Mouse (Mus musculus): ENCODE results near the gene Mrgprx1.

Gene Mrgprx1

DNA sequence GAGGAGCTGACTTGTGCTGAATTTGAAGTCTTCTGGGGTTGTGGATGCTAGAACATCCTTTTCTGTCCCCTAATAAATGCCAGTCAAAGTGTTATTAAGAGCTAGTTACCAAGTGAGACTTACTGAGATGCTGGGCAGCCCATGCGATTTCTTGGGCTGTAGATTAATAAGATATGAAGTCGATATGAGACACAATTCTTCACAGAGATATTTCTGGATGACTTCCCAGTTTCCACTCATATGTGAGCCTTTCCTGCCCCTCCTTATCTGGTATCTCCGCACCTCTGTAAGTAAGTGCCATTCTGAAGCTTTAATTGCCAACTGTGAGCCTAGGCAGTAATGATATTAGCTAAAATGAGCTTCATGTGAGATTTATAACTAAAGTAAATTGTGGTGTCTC lies at the start of gene Mrgprx1:
Mrgprx1 (minus strand) TSS at position 101 of the 400 bp plus-strand sequence.
- no peak for DNase-seq (ENCODE audit: low spot score in 2 of 2)

DNA sequence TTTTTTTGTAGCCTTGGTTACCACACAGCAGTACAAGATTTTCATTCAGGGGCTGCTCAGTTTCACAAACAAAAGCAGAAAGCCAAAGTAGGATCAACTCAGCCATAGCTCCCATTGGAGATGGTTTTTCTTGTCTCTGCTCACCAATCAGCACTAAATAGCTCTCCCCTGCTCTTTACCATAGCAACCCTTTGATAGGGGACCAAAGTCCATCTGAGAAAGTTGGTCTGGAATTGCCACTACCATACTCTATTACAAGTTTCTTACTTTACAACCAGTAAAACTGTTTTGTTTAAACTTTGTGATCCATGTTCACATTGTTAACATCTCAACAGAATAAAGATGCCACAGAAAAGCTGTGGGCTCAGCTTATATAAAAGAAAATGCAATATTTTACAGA lies 48.1 kb upstream of the Mrgprx1 start:
- DNase-seq (ENCODE audit: low spot score in 2 of 2), result no peak

DNA sequence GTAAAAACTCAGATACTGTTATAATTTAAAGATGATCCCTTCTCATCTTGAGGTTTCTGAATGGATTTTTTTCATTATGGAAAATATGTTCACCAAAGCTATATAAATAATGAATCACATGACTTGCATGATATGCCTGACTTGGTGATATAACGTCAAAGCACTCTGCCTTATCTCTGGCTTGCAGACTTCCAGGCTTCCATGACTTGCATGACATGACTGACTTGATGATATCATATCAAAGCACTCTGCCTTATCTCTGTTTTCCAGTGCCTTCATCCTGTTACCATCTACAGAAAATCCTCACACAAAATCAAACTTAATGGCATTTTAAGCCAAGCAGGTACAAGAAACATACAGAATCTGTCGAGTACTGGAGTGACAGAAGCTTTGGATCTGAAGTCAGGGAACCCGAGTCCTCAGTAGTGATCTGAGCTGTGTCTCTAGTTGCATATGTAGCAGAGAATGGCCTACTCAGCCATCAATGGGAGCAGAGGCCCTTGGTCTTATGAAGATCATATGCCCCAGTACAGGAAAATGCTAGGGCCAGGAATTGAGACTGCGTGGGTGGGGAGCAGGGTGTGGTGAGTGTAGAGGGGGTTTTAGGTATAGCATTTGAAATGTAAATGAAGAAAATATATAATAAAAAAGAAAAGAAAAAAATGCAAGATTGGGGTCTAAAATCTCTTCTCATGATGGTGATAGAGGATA lies 19.2 kb upstream of the Mrgprx1 start:
- DNase-seq (ENCODE audit: low spot score in 2 of 2), result no peak

DNA sequence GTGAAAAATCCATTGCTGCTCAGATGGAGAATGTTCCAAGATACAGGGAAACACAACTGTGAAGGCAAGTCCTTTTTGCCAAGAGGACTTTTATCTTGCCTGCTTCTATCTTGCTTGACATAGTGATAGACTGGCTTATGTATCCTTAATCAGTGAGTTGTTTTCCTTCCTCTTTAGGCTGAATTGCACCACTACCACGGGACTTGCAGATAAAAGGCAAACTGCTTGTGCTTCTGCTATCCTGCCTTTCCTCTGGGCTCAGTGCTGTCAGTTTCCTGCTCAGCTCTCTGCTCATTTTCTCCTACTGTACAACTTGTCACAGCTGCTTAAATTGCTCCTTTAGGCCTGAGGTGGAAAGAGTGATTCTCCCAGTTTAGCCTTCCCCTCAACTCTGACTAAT lies 16.6 kb upstream of the Mrgprx1 start:
- no peak for DNase-seq (ENCODE audit: low spot score in 2 of 2)

DNA sequence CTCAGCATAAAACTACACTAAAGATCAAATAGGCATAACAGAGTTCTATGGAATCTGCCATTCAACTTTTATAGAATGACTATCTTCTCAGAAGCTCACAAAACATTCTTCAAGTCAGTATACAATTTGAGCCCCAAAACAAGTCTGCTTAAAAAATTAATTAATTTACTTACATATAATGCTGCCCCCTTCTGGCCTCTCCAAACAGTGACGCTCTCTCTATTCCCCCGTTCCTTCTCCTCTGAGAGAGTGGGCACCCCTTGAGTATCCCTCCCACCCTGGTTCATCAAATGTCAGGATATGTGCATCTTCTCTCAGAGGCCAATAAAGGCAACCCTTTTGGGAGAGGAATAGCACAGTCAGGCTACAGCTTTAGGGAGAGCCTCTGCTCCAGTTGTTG lies 9.5 kb downstream of the Mrgprx1 start:
- no peak for DNase-seq (ENCODE audit: low spot score in 2 of 2)

DNA sequence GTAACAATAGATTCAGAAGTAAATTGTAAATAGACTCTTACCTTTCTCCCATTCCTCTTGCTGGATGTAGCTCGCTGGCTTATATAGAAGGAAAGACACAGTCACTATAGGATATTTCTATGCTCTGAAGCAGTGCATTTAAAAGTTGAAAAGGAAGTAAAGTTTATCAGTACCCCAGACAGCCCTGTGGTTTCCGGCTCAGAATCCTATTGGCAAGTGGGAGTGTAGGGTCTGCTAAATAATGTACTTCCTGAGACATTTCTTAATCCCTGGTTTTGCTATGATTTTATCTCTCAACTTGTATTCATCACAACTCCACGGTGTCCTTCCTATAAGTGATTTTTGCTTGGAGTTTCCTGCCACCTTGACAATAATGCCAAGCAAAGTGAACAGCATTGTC lies 31.7 kb downstream of the Mrgprx1 start:
- no peak for DNase-seq (ENCODE audit: low spot score in 2 of 2)

DNA sequence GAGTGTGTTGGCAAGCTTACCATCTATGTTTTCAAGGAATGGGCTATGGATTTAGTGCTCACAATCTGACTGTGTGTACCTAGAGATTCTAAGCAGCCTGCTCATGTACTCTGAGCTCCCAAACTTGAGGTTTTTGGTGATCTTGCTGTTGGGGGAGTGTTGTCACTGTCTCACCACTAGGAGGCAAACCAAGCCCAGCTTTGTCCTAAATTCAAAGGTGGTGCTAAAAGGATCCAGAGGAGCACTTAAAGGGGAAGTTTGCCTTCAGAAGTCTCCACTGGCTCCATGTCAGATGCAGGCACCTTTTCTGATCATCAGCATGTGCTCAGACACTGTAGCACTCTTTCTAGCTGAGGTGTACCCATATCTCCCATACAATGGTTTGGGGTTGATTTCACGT lies 40.6 kb downstream of the Mrgprx1 start:
- no peak for DNase-seq (ENCODE audit: low spot score in 2 of 2)

DNA sequence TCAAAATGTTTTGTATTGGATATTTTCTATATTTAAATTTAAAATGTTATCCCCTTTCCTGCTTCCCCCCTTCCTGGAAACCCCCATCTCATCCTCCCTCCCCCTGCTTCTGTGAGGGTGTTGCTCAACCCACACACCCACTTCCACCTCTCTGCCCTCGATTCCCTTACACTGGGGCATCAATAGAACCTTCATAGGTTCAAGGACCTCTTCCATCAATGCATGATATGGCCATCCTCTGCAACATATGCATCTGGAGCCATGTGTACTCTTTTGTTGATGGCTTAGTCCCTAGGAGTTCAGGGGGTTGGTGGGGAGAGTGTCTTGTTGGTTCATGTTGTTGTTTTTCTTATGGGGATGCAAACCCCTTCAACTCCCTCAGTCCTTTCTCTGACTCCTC lies 45.4 kb downstream of the Mrgprx1 start, which contains the start of gene Mrgpra4:
Mrgpra4 (minus strand) TSS at position 101 of the 400 bp plus-strand sequence.
- DNase-seq (ENCODE audit: low spot score in 2 of 2), result no peak
